Mouse (Mus musculus): ENCODE data around the gene Flot1. TPM values are rescaled to one million over a fixed set of nuclear protein-coding genes. Genes with fewer than 3 reads are reported as not detected.
A peak's percentile ranks its signal among the peaks of the same experiment; 100 is the strongest.
"Not testable (repeated sequence)": the region's sequence is repeated elsewhere in the genome, so short reads cannot be mapped to it uniquely, and the experiment has no call there.

The Flot1 gene
- polyA plus RNA-seq, 1 experiment from 2014 or later, result 45.3 TPM

GRCm38 (mm10) chr17:35838122-35838544, 15.1 kb downstream of the Flot1 start, which contains the start of gene Tubb5:
Tubb5 (minus strand) TSS chr17:35838306.
- H3K9ac ChIP-seq, result peak within 1 kb of the TSS; percentile 81
- H3K36me3 ChIP-seq, result peaks cover 26% of the 10 kb centered on the region
- ATAC-seq (ENCODE audit: insufficient read depth, low FRiP score, low read depth), result peak; percentile 81
- peaks cover 34% of the 10 kb centered on the region for H3K4me1 ChIP-seq
- H3K4me2 ChIP-seq, result peak within 1 kb of the TSS; percentile 81
- under 1% methylated on average over 29 of the region's 29 CpGs for WGBS
- no peaks in the 10 kb centered on the region for H3K27me3 ChIP-seq (replicated peaks)
- peak within 1 kb of the TSS; percentile 95 for H3K27ac ChIP-seq
- no peaks in the 10 kb centered on the region for H3K9me3 ChIP-seq
- peak within 1 kb of the TSS; percentile 67 for H3K4me3 ChIP-seq (replicated peaks)

GRCm38 (mm10) chr17:35838570-35838969, 15.5 kb downstream of the Flot1 start:
- Histone ChIP-seq H3K4me2 (peak overlapping the region; percentile 64), H3K27me3 (replicated peaks) (no peaks in the 10 kb centered on the region), H3K4me3 (replicated peaks) (peak overlapping the region; percentile 67), H3K4me1 (peaks cover 34% of the 10 kb centered on the region), H3K9ac (peak overlapping the region; percentile 13; the same call in 1 of the 2 replicates), H3K27ac (peak overlapping the region; percentile 91), H3K36me3 (peaks cover 25% of the 10 kb centered on the region), H3K9me3 (no peaks in the 10 kb centered on the region)
- WGBS, result 2% methylated on average over 5 of the region's 5 CpGs
- no peak for ATAC-seq (ENCODE audit: insufficient read depth, low FRiP score, low read depth)

- Histone ChIP-seq H3K4me2 (peak overlapping the region; percentile 64), H3K4me3 (replicated peaks) (peak overlapping the region; percentile 67), H3K4me1 (peaks cover 33% of the 10 kb centered on the region), H3K27ac (peak overlapping the region; percentile 91), H3K36me3 (peaks cover 20% of the 10 kb centered on the region)
- not testable (repeated sequence) for H3K9me3 ChIP-seq; ATAC-seq (ENCODE audit: insufficient read depth, low FRiP score, low read depth); H3K9ac ChIP-seq; H3K27me3 ChIP-seq (replicated peaks)
- 55% methylated on average over 3 of the region's 3 CpGs for whole genome bisulfite sequencing
Measured at GRCm38 (mm10) chr17:35839002-35839401, 16.0 kb downstream of the Flot1 start.

- Histone ChIP-seq H3K27me3 (replicated peaks) (no peaks in the 10 kb centered on the region), H3K4me2 (peak overlapping the region; percentile 46), H3K36me3 (peaks cover 6% of the 10 kb centered on the region), H3K9me3 (no peaks in the 10 kb centered on the region), H3K4me1 (peaks cover 19% of the 10 kb centered on the region), H3K9ac (no peak overlapping the region), H3K4me3 (replicated peaks) (peak overlapping the region; percentile 63), H3K27ac (peak overlapping the region; percentile 76)
- 52% methylated on average over 14 of the region's 14 CpGs for WGBS
- ATAC-seq (ENCODE audit: insufficient read depth, low FRiP score, low read depth), result no peak
Measured at GRCm38 (mm10) chr17:35840561-35840960, 17.5 kb downstream of the Flot1 start.

GRCm38 (mm10) chr17:35841076-35841950, 18.3 kb downstream of the Flot1 start, which contains the start of gene Mdc1:
Mdc1 (plus strand) TSS chr17:35841515.
- peak within 1 kb of the TSS; percentile 38; the same call in 1 of the 2 replicates for H3K9ac ChIP-seq
- no peaks in the 10 kb centered on the region for H3K9me3 ChIP-seq
- peak within 1 kb of the TSS; percentile 63 for H3K4me3 ChIP-seq (replicated peaks)
- H3K4me1 ChIP-seq, result peaks cover 12% of the 10 kb centered on the region; the same call in 1 of the 2 replicates
- H3K4me2 ChIP-seq, result peak within 1 kb of the TSS; percentile 73
- under 1% methylated on average over 59 of the region's 59 CpGs for WGBS
- H3K27me3 ChIP-seq (replicated peaks), result no peaks in the 10 kb centered on the region
- H3K36me3 ChIP-seq, result peaks cover 5% of the 10 kb centered on the region; the same call in 1 of the 2 replicates
- peak within 1 kb of the TSS; percentile 86 for H3K27ac ChIP-seq
- ATAC-seq (ENCODE audit: insufficient read depth, low FRiP score, low read depth), result peak; percentile 91

GRCm38 (mm10) chr17:35842006-35842405, 19.0 kb downstream of the Flot1 start:
- H3K27ac ChIP-seq, result peak overlapping the region; percentile 86
- H3K4me2 ChIP-seq, result peak overlapping the region; percentile 73
- no peaks in the 10 kb centered on the region for H3K27me3 ChIP-seq (replicated peaks)
- ATAC-seq (ENCODE audit: insufficient read depth, low FRiP score, low read depth), result no peak
- no peaks in the 10 kb centered on the region for H3K9me3 ChIP-seq
- H3K4me1 ChIP-seq, result peaks cover 10% of the 10 kb centered on the region; the same call in 1 of the 2 replicates
- H3K9ac ChIP-seq, result peak overlapping the region; percentile 38; the same call in 1 of the 2 replicates
- 8% methylated on average over 11 of the region's 11 CpGs for WGBS
- H3K4me3 ChIP-seq (replicated peaks), result peak overlapping the region; percentile 63
- peaks cover 7% of the 10 kb centered on the region for H3K36me3 ChIP-seq

GRCm38 (mm10) chr17:35843514-35843913, 20.5 kb downstream of the Flot1 start:
- no peak for ATAC-seq (ENCODE audit: insufficient read depth, low FRiP score, low read depth)
- Histone ChIP-seq H3K4me2 (no peak overlapping the region), H3K9ac (no peak overlapping the region), H3K9me3 (no peaks in the 10 kb centered on the region), H3K36me3 (peaks cover 21% of the 10 kb centered on the region), H3K27ac (no peak overlapping the region), H3K4me1 (peaks cover 10% of the 10 kb centered on the region; the same call in 1 of the 2 replicates), H3K27me3 (replicated peaks) (no peaks in the 10 kb centered on the region), H3K4me3 (replicated peaks) (no peak overlapping the region)
- 92% methylated on average over 3 of the region's 3 CpGs for WGBS

GRCm38 (mm10) chr17:35848112-35848511, 25.1 kb downstream of the Flot1 start:
- no peaks in the 10 kb centered on the region for H3K9me3 ChIP-seq
- ATAC-seq (ENCODE audit: insufficient read depth, low FRiP score, low read depth), result no peak
- H3K27me3 ChIP-seq (replicated peaks), result no peaks in the 10 kb centered on the region
- no peak overlapping the region for H3K4me2 ChIP-seq
- H3K4me1 ChIP-seq, result no peaks in the 10 kb centered on the region
- no peak overlapping the region for H3K27ac ChIP-seq
- H3K4me3 ChIP-seq (replicated peaks), result no peak overlapping the region
- peaks cover 60% of the 10 kb centered on the region for H3K36me3 ChIP-seq
- no peak overlapping the region for H3K9ac ChIP-seq
- 41% methylated on average over 1 of the region's 1 CpGs for WGBS

- Histone ChIP-seq H3K4me2 (no peak overlapping the region), H3K4me1 (no peaks in the 10 kb centered on the region), H3K27me3 (replicated peaks) (no peaks in the 10 kb centered on the region), H3K4me3 (replicated peaks) (no peak overlapping the region), H3K27ac (no peak overlapping the region), H3K36me3 (peaks cover 63% of the 10 kb centered on the region), H3K9ac (no peak overlapping the region), H3K9me3 (no peaks in the 10 kb centered on the region)
- no peak for ATAC-seq (ENCODE audit: insufficient read depth, low FRiP score, low read depth)
- 91% methylated on average over 3 of the region's 3 CpGs for WGBS
Measured at GRCm38 (mm10) chr17:35850974-35851373, 27.9 kb downstream of the Flot1 start.

GRCm38 (mm10) chr17:35859371-35859770, 36.3 kb downstream of the Flot1 start:
- H3K9ac ChIP-seq, result no peak overlapping the region
- 76% methylated on average over 1 of the region's 1 CpGs for WGBS
- no peak for ATAC-seq (ENCODE audit: insufficient read depth, low FRiP score, low read depth)

GRCm38 (mm10) chr17:35859835-35860234, 36.8 kb downstream of the Flot1 start:
- peaks cover 9% of the 10 kb centered on the region; the same call in 1 of the 2 replicates for H3K4me1 ChIP-seq
- H3K4me2 ChIP-seq, result no peak overlapping the region
- H3K9ac ChIP-seq, result no peak overlapping the region
- no peak overlapping the region for H3K4me3 ChIP-seq (replicated peaks)
- no peak for ATAC-seq (ENCODE audit: insufficient read depth, low FRiP score, low read depth)
- WGBS, result 65% methylated on average over 2 of the region's 2 CpGs
- peaks cover 14% of the 10 kb centered on the region for H3K36me3 ChIP-seq
- no peak overlapping the region for H3K27ac ChIP-seq
- no peaks in the 10 kb centered on the region for H3K9me3 ChIP-seq
- H3K27me3 ChIP-seq (replicated peaks), result no peaks in the 10 kb centered on the region

More at GRCm38 (mm10) chr17:35859371-35859770, 36.3 kb downstream of the Flot1 start:
- H3K36me3 ChIP-seq, result peaks cover 14% of the 10 kb centered on the region
- H3K4me1 ChIP-seq, result peaks cover 4% of the 10 kb centered on the region; the same call in 1 of the 2 replicates
- no peaks in the 10 kb centered on the region for H3K9me3 ChIP-seq
- H3K4me3 ChIP-seq (replicated peaks), result no peak overlapping the region
- no peak overlapping the region for H3K27ac ChIP-seq
- H3K4me2 ChIP-seq, result no peak overlapping the region
- H3K27me3 ChIP-seq (replicated peaks), result no peaks in the 10 kb centered on the region

- peak overlapping the region; percentile 74 for H3K4me2 ChIP-seq
- no peaks in the 10 kb centered on the region for H3K27me3 ChIP-seq (replicated peaks)
- H3K4me1 ChIP-seq, result peaks cover 14% of the 10 kb centered on the region
- peaks cover 11% of the 10 kb centered on the region for H3K36me3 ChIP-seq
- H3K27ac ChIP-seq, result peak overlapping the region; percentile 96
- 0 out of 2 replicates have a peak overlapping the region, but pooled peaks have one; percentile 84 for H3K9ac ChIP-seq
- peak overlapping the region; percentile 87 for H3K4me3 ChIP-seq (replicated peaks)
- ATAC-seq (ENCODE audit: insufficient read depth, low FRiP score, low read depth), result peak; percentile 15; the same call in 1 of the 2 replicates
- 4% methylated on average over 12 of the region's 12 CpGs for WGBS
- no peaks in the 10 kb centered on the region for H3K9me3 ChIP-seq
Measured at GRCm38 (mm10) chr17:35860831-35861197, 37.8 kb downstream of the Flot1 start.

All from stomach, embryonic 15.5 days (tissue).